Mouse (Mus musculus) kidney, postnatal 25 days (tissue): ENCODE results near the gene Pmpcb.
A peak's percentile ranks its signal among the peaks of the same experiment; 100 is the strongest.

Experiments
- DNase-seq, 2 experiments: peaks; one replicate each; pipeline ENCODE4 v3.0.0; 2021; ENCODE audit warnings: mixed read lengths in 2 of 2

Gene Pmpcb

DNA sequence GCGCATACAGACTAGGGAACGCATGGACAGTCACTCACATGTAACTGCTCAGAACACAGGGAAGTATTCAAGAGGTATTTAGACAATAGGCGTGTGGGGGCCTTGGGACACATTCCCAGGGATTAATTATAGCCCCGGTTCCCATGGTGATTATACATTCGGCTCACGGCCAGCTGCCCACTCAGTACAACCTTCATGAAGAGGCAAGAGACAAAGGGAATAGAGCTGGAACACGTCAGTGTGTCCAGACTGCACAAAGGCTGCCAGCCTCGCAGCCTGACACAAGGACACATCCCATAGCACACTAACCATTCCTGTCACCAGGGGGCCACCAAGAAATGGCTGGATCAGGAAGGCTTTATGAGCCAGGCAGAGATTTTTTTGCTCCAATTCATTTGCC is 4.0 kb upstream of the Pmpcb start:
- peak; percentile 65 to 70 for DNase-seq

GRCm38 (mm10) chr5:21735100-21735499 is 1.8 kb upstream of the Pmpcb start:
- no peak for DNase-seq

- DNase-seq: peak; percentile 84 to 90
Measured at GRCm38 (mm10) chr5:21735584-21735983, 1.4 kb upstream of the Pmpcb start.

GRCm38 (mm10) chr5:21736046-21736445 is 895 bp upstream of the Pmpcb start:
- DNase-seq: no peak

DNA sequence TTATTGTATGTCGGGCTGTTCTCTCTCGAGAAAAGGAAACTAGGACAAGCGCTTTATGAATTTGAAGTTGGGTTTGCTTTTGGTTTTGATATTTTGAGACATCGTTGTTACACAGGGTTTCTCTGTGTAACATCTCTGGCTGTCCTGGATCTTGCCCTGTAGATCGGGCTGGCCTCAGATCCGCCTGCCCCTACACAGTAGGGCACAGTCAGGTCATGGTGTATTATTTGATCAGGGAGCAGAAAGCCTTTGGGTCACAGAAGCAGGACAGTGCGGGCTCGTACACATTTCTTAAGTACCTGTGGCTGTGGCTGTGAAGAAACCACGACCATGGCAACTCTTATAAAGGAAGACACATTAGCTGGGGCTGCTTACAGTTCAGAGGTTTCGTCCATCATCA is 679 bp downstream of the Pmpcb start:
- DNase-seq: no peak

- peak; percentile 73 to 91 for DNase-seq
Measured at GRCm38 (mm10) chr5:21739120-21739519, 2.2 kb downstream of the Pmpcb start.

DNA sequence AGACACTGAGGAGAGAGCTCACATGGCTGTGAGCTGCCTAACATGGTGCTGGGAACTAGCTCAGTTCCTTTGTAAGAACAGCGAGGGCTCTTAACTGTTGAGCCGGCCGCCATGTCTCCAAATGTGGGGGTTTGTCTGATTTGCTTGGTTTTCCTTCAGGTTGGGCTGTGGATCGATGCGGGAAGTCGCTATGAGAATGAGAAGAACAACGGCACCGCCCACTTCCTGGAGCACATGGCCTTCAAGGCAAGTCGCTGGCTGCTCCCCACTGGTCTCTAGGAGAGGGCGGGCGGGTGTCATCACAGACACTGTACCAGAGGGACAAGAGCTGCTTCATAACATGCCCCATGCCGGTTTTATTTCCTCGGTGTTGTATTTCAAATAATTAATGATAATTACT is 2.9 kb downstream of the Pmpcb start:
- DNase-seq: peak in 1 of 2 experiments; percentile 15

GRCm38 (mm10) chr5:21743606-21744005 is 6.7 kb downstream of the Pmpcb start:
- DNase-seq: no peak

- no peak for DNase-seq
Measured at GRCm38 (mm10) chr5:21744651-21745050, 7.7 kb downstream of the Pmpcb start.

- DNase-seq: no peak
Measured at GRCm38 (mm10) chr5:21745966-21746365, 9.0 kb downstream of the Pmpcb start.

GRCm38 (mm10) chr5:21768506-21768905 is 31.6 kb downstream of the Pmpcb start:
- DNase-seq: no peak

DNA sequence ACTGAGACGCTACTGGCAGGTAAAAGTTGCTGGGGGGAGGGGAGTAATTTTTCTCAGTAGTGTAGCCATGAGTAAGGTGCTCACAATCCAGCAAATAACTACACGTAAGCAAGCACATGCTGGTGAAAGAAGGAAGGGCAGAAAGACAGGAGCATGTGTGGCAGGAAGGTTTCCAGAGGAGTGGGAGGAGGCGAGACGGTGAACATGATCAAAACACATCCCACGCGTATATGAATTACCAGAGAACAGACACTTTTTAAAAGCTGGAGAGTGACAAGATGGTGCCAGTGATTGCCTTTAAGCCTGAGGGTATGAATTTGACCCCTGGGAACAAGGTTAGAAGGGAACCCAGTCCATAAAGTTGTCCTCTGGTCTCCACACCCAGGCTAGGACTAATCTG is 32.9 kb downstream of the Pmpcb start:
- no peak for DNase-seq

DNA sequence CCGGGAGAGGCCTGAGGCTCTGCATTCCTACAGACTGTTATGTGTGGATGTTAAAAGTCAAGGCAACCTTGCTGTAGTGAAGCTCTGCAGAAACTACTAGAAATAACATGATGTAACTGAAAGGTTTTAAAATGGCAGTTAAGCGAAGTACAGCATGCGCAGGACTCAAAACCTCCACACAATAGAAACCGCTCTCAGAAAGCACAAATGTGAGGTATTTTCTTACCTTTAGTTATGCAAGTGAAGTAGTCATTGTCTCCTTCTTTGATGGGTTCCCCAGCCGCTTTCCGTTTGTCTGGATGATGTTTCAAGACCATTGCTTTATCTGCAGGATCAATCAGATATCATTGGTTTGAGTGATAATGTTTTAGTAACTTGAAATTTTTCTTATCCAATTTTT is 39.5 kb downstream of the Pmpcb start:
- no peak for DNase-seq

- DNase-seq: peak; percentile 47 to 48
Measured at GRCm38 (mm10) chr5:21784161-21785052, 47.5 kb downstream of the Pmpcb start.

- DNase-seq: peak; percentile 90 to 96
Measured at GRCm38 (mm10) chr5:21785053-21785452, 48.1 kb downstream of the Pmpcb start, which contains the start of the genes Dnajc2 and Psmc2. TSS of gene Dnajc2 (minus strand) at chr5:21785251. TSS of gene Psmc2 (plus strand) at chr5:21785283.

DNA sequence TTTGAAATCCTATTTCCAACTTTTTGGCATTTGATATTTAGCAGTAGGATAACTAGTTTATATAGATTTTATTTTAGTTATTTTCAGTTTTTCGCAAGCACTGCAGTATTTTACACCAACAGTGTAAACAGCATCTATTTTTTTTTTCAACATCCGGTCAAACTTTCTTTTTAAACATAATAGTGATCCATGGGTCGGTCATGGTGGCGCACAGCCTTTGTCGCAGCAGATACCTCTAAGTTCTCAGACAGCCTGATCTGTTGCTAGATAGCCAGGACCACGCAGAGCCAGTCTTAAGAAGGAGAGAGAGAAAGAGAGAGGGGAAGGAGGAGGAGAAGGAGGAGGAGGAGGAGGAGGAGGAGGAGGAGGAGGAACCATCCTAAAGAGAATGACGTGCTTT is 48.8 kb downstream of the Pmpcb start:
- no peak for DNase-seq

DNA sequence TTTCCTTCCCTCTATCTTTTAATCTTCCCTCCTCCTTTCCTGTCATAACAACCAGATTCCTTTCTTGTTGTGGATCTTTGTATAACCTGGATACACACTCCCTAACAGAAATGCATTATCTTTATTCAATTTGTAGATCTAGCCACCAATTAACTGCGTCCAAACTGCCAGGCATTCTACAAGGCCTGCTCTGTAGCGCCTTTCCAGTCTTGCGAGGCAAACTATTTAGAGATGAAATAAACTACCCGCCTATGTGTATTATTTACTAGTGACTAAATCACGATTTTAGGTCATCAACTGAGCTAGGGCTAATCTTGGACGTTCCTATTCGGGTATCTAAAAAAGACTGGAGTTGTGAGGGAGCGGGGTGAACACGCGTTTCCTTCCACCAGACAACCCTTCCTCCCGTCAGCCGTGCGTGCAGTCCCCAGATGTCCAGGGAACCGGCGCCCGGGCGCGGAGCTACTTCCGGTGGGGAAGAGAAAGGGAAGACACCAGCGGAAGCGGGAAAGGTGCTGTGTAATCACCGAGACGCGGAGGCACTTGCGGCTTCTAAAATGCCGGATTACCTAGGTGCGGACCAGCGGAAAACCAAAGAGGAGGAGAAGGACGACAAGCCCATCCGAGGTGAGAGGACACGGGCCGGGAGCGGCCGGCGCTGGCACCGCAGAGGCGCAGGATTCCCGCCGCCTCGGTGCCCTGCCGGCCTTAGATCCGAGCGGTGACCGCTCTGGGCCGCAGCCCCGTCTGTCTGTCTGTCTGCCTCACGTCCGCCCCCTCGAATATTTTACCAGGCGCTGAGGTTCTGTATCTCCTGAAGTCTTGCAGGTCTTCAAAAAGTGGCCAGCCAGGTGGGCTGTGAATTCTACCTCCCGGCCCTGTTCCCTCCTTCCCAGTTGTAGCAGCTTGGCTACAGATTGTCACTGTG is 49.6 kb downstream of the Pmpcb start:
- peak; percentile 91 to 95 for DNase-seq

DNA sequence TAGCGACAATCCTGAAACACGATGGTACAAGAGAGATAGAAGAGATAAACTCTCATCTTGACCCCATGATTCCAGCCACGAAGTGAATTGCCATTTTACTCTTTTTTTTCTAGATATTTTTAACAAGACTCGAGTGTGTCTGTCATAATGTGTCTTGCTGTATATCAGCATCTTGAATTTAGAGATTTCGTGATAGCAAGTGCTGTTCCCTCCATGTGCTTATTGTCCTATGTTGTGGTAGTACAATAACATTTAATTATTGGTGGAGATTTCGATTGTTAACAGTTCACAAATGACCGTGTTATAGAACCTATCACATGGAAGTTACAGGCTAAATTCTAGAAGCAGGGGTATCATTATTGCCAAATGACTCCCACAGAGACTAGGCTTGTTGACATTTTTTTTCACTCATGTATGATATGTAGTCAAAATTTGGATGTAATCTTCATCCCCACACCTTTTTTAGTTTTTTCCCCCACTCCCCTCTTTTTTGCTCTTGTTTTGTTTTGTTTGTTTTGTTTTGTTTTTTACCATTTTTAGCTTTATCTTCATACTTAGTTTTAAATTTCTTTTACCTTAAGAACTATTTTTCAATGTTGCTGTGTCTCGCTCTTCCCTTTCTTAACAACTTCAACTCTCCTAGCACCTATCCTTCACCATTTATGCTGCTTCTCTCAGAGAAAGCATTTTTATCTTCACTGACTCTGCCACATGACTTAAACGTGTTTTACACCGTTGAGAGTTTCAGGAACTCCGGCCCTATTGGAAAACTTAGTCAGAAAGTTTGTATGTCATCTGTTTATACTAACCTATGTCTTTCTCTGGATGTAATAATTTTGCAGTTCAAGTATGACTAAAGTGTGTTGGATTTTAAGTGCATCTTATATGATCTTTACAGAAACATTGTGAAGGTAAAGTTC is 50.5 kb downstream of the Pmpcb start:
- no peak for DNase-seq

- no peak for DNase-seq
Measured at GRCm38 (mm10) chr5:21789061-21789460, 52.1 kb downstream of the Pmpcb start.

DNA sequence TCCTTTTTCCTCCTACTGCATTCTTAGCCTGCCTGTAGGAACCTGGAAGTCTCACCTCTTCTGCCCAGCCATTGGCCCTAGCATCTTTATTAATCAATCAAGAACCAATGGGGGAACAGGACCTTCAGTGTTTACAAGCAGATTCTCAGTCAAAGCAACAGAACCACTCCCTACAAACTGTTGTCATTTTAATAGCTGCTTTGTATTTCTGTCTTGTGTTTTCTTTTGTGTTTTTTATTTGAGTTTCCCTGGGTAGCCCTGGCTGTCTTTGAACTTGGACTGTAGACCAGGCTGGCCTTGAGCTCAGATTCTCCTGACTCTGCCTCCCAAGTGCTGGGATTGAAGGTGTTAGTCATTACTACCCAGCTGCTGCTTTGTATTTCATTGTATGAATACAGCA is 55.2 kb downstream of the Pmpcb start:
- no peak for DNase-seq

- DNase-seq: no peak
Measured at GRCm38 (mm10) chr5:21802907-21803306, 66.0 kb downstream of the Pmpcb start.

DNA sequence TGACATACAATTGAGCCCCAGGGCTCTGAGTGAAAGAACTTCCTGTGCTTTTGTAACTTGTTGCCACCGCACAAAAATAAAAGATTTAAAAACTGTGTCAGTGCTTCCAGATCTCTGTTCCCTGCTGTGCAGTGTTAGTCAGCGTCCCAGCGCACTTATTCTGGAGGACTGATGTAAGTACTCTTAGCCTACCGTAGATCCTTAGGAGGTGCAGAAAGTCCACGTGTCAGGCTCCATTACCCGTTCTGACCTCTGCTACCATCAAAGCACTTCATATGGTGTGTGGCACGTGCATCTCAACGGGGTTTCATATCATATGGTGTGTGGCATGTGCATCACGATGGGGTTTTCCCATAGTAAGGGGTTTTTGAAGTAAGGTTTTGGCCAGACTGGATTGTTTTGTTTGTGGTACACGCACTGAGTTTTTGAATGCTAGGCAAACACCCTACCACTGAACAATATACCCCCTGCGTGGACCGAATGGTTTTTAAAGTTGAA is 66.8 kb downstream of the Pmpcb start:
- no peak for DNase-seq
